Mouse (Mus musculus): ENCODE data around the gene Ndufv1. TPM values are rescaled to one million over a fixed set of nuclear protein-coding genes. Genes with fewer than 3 reads are reported as not detected.
"Not testable (repeated sequence)": the region's sequence is repeated elsewhere in the genome, so short reads cannot be mapped to it uniquely, and the experiment has no call there.

Gene Ndufv1
- polyA plus RNA-seq, 1 experiment from 2014 or later = 222 TPM

DNA sequence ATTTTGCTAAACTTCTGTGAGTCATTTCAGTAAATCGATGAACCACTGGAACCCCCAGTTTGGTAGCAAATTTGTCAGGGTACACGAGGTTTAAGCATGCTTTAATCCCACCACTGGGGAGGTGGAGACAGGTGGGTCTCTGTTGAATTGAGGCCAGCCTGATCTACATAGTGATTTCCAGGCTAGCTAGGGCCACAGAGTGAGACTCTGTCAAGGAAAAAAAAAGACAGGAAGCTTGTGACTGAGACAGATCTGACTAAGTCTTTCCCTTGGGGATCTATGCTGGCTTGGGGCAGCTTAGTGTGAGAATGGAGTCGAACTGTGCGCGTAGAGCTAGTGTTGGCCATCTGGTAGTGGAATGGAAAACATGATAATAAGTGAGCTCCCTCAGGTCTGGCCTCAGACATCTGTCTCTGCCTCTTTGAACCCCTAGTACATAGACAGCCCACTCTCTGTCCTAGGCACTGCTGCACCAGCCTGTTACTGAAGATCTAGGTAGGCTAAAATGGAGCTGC is 40.0 kb upstream of the Ndufv1 start:
- Histone ChIP-seq H3K36me3 (no peaks in the 10 kb centered on the region), H3K9me3 (no peaks in the 10 kb centered on the region), H3K27me3 (no peaks in the 10 kb centered on the region), H3K4me1 (replicated peaks) (no peaks in the 10 kb centered on the region), H3K4me3 (no peak overlapping the region), H3K27ac (replicated peaks) (no peak overlapping the region), H3K4me2 (no peak overlapping the region), H3K9ac (no peak overlapping the region)
- 72% methylated on average over 5 of the region's 5 CpGs for whole genome bisulfite sequencing
- ATAC-seq (ENCODE audit: low read depth) = no peak

DNA sequence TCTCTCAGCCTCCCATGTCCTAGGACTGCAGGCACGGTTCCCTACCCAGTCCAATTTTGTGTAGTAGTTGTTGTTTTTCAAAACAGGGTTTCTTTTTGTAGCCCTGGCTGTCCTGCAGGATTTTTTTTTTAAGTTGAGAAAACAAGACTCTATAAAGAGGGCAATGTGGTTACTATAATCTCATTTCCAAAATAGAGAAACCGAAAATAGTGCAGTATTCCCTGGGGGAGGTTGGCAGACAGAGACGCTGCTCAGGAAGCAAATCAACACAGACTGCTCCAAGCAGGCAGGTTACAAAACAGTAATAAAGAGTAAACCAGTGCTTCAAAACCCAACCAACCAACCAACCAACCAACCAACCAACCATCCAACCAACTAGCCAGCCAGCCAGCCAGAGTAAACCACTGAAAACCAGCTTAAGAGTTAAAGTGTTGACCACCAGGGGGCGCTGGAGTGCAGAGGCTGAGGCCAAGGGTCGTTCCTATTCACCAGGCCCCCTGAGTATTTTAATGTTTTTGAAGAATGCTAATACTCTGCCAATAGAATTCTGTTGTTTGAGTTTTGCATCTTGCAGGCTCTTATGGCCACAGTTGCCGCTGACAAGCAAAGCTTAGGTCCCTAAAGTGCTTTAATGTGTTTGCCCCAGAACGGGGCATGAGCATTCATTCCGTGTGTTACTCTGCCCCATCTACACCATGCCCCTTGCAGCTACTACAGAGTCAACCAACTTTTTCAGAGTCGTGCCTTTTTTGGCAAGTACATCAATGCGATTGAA is 39.3 kb upstream of the Ndufv1 start:
- H3K27me3 ChIP-seq = no peaks in the 10 kb centered on the region
- no peak overlapping the region for H3K9ac ChIP-seq
- no peaks in the 10 kb centered on the region for H3K9me3 ChIP-seq
- H3K4me3 ChIP-seq = no peak overlapping the region
- ATAC-seq (ENCODE audit: low read depth) = no peak
- no peaks in the 10 kb centered on the region for H3K36me3 ChIP-seq
- 52% methylated on average over 10 of the region's 10 CpGs for WGBS
- H3K4me1 ChIP-seq (replicated peaks) = no peaks in the 10 kb centered on the region
- no peak overlapping the region for H3K27ac ChIP-seq (replicated peaks)
- no peak overlapping the region for H3K4me2 ChIP-seq

DNA sequence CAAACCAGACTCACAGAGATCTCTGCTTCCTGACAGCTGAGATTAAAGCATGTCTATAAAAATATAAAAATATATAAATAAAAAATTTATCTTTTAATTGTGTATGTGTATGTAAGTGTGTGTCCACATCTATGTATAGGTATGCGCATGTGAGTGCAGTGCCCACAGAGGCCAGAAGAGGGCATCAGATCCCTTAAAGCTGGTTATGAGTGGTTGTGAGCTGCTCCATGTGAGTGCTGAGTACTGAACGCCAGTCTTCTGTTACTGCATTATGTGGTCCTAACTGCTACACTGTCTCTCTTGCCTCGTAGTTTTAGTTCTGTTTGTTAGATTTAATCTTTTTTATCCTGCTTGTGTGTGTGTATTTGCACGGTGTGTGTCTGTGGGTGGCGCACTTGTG is 38.4 kb upstream of the Ndufv1 start:
- H3K9ac ChIP-seq = no peak overlapping the region
- no peak for ATAC-seq (ENCODE audit: low read depth)
- H3K4me2 ChIP-seq = no peak overlapping the region
- no peaks in the 10 kb centered on the region for H3K36me3 ChIP-seq
- H3K27me3 ChIP-seq = no peaks in the 10 kb centered on the region
- no peak overlapping the region for H3K27ac ChIP-seq (replicated peaks)
- H3K4me1 ChIP-seq (replicated peaks) = peaks cover 4% of the 10 kb centered on the region; the same call in 1 of the 2 replicates
- no peaks in the 10 kb centered on the region for H3K9me3 ChIP-seq
- no peak overlapping the region for H3K4me3 ChIP-seq
- 92% methylated on average over 5 of the region's 5 CpGs for WGBS

DNA sequence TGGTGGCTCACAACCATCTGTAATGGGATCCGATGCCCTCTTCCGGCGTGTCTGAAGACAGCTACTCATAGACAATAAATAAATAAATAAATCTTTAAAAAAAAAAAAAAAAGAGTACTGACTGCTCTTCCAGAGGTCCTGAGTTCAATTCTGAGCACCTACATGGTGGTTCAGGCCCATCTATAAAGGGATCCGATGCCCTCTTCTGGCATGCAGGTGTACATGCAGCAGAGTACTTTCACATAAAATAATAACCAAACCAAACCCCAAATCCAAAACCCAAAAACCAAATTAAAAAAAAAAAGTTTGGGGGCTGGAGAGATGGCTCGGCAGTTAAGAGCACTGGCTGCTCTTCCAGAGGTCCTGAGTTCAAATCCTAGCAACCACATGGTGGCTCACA is 36.5 kb upstream of the Ndufv1 start:
- WGBS = 85% methylated on average over 5 of the region's 5 CpGs
- not testable (repeated sequence) for H3K27me3 ChIP-seq; H3K36me3 ChIP-seq; ATAC-seq (ENCODE audit: low read depth); H3K27ac ChIP-seq (replicated peaks); H3K9ac ChIP-seq; H3K4me3 ChIP-seq; H3K4me1 ChIP-seq (replicated peaks); H3K4me2 ChIP-seq; H3K9me3 ChIP-seq

DNA sequence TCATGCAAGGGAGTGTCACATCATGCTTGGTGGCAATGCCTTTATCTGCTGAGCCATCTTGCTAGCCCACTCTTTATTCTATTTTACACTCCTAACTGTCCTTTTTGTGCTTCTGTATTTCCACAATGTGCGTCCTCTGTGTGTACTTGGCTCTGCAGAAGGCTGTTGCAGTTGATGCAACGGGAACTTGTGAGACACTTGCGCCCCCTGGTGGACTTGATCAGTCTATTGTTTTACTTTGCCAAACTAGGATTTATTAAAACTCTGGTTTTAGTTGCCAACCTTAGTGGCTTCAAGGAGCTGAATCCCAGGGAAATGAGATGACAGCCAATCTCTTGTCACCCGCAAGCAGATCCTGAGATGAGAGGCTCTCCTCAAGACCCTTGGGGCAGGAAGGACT is 35.3 kb upstream of the Ndufv1 start:
- Histone ChIP-seq H3K27me3 (no peaks in the 10 kb centered on the region), H3K27ac (replicated peaks) (no peak overlapping the region), H3K9ac (no peak overlapping the region), H3K4me1 (replicated peaks) (peaks cover 6% of the 10 kb centered on the region; the same call in 1 of the 2 replicates), H3K9me3 (no peaks in the 10 kb centered on the region), H3K4me3 (no peak overlapping the region), H3K4me2 (no peak overlapping the region), H3K36me3 (no peaks in the 10 kb centered on the region)
- 18% methylated on average over 4 of the region's 4 CpGs for WGBS
- no peak for ATAC-seq (ENCODE audit: low read depth)

DNA sequence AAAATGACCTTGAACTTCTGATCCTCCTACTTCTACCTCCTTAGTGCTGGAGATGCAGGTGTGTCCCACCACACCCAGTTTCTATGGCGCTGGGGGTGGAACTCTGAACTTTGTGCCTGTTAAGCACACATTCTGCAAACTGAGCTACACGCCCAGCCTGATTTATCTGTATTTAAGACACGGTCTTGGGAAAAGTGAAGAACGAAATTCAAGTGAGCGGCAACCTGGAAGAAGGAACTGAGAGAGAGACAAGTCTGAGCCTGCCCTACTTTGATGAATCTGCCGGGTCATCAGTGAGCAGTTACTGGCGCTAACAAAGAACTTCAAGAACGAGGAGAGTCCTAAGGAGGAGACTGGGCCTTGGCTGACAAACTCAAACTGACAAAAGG is 34.3 kb upstream of the Ndufv1 start:
- no peak overlapping the region for H3K27ac ChIP-seq (replicated peaks)
- H3K4me3 ChIP-seq = no peak overlapping the region
- no peaks in the 10 kb centered on the region for H3K36me3 ChIP-seq
- H3K4me1 ChIP-seq (replicated peaks) = peaks cover 6% of the 10 kb centered on the region; the same call in 1 of the 2 replicates
- 88% methylated on average over 8 of the region's 8 CpGs for WGBS
- no peaks in the 10 kb centered on the region for H3K9me3 ChIP-seq
- no peak overlapping the region for H3K4me2 ChIP-seq
- H3K9ac ChIP-seq = no peak overlapping the region
- ATAC-seq (ENCODE audit: low read depth) = no peak
- H3K27me3 ChIP-seq = no peaks in the 10 kb centered on the region

DNA sequence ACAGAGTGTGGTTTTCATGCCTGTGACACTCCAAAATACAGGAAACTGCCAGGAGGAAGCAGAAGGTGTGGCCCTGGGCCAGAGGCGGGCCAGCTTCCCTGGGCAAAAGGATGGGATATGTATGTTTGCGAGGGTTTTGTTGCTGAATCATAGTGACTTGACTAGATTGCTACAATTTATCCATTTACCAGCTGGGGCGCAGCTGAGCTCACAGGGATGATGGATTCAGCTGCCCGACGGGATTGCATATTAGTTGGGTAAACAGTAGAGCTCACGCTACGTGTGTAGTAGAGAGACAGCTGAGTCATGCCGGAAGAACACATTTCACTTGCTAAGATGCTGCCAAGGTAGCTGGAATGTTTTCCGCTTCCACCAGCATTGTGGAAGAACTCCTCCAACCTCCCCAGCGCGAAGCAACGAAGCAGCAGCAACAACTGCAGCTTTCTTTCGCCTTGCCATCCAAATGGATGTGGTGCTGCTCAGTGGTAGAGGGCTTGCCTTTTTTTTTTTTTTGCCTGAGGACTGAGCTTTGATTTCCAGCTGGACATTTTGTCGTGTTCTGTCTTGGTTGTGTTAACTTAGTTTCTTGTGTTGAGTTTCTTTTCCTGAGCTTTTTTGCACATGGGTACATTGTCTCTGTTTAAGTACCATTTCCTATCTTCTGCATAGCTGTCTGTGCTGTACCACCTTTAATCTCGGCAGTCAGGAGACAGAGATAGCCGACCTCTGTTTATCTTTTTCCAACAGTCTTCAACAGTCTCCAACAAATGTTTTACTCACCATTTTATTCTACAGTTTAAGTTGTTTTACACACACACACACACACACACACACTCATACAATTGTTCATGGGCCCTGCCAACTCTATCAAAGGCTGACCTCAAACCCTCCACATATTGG is 33.6 kb upstream of the Ndufv1 start, which contains the start of gene Gstp2:
TSS of gene Gstp2 (minus strand) at position 58 of the 900 bp plus-strand sequence.
- Histone ChIP-seq H3K27ac (replicated peaks) (no peak within 1 kb of the TSS), H3K36me3 (no peaks in the 10 kb centered on the region), H3K9me3 (no peaks in the 10 kb centered on the region), H3K9ac (no peak within 1 kb of the TSS), H3K4me3 (no peak within 1 kb of the TSS), H3K4me1 (replicated peaks) (peaks cover 6% of the 10 kb centered on the region; the same call in 1 of the 2 replicates), H3K27me3 (no peaks in the 10 kb centered on the region), H3K4me2 (peak within 1 kb of the TSS; percentile 13; the same call in 1 of the 2 replicates)
- ATAC-seq (ENCODE audit: low read depth) = no peak
- 62% methylated on average over 16 of the region's 16 CpGs for WGBS

DNA sequence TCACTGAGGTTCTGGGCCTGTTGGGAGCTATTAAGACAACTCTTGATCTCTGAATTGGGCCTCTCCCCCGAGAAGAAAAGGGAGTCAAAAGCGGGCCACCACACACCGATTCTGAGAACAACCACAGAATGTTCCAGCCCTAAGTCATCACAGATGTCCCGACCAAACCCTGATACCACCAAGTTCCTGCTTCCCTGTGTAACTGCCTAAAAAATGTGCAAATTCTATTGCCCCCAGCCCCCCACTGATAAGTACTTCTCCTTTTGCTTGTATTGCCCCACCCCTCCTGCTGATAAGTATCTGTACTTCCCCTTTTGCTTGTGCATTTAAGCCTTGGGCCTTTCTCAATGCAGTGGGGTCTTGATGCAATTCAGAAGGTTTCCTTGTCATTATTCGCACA is 31.5 kb upstream of the Ndufv1 start:
- H3K4me2 ChIP-seq; H3K36me3 ChIP-seq; H3K4me1 ChIP-seq (replicated peaks); H3K27ac ChIP-seq (replicated peaks); ATAC-seq (ENCODE audit: low read depth); H3K4me3 ChIP-seq; H3K9ac ChIP-seq; H3K9me3 ChIP-seq; H3K27me3 ChIP-seq: not testable (repeated sequence)
- 91% methylated on average over 5 of the region's 5 CpGs for WGBS

DNA sequence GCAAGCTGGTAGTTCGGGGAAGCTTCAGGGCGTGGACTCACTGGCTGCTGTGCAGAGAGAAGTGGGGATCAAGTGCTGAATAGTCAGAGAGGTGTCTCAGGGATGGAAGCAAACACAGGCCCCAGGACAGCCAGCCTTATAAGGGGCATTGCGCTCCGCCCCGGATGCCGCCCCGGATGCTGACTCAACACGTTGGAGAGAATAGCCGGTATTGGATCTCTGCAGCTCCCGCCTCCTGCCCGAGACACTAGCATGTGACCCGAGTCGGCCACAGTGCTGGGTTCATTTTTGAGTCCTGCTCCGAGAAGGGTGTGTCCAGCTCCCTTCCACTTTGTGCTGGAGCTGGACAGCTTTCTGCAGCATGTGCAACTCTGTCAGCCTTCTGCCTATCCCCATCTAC is 29.5 kb upstream of the Ndufv1 start:
- Histone ChIP-seq H3K27me3 (no peaks in the 10 kb centered on the region), H3K27ac (replicated peaks) (no peak overlapping the region), H3K4me1 (replicated peaks) (peaks cover 19% of the 10 kb centered on the region; the same call in 1 of the 2 replicates), H3K9me3 (no peaks in the 10 kb centered on the region), H3K36me3 (no peaks in the 10 kb centered on the region), H3K9ac (no peak overlapping the region), H3K4me3 (no peak overlapping the region), H3K4me2 (no peak overlapping the region)
- ATAC-seq (ENCODE audit: low read depth) = no peak
- 74% methylated on average over 14 of the region's 14 CpGs for WGBS

DNA sequence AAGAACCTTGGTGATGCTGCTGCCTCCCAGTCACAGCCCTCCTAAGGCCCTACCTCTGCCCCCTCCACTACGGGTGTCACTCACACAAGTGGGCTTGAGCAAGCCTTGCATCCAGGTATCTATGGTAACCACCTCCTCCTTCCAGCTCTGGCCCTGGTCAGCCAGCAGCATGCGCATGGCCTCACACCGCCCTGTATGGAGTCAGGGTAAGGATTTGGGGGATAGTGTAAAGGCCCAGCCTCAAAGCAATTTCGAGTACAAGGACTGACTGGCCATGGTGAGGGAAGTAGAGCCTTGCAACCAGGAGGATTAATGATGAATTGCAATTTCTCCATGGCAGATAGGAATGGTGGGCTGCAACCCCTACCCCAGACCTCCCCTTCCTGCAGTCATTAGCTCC is 28.9 kb upstream of the Ndufv1 start:
- not testable (repeated sequence) for H3K36me3 ChIP-seq; H3K27me3 ChIP-seq; H3K9ac ChIP-seq; ATAC-seq (ENCODE audit: low read depth); H3K4me3 ChIP-seq; H3K27ac ChIP-seq (replicated peaks); H3K4me2 ChIP-seq; H3K9me3 ChIP-seq
- 88% methylated on average over 3 of the region's 4 CpGs for WGBS
- H3K4me1 ChIP-seq (replicated peaks) = peaks cover 22% of the 10 kb centered on the region; the same call in 1 of the 2 replicates

DNA sequence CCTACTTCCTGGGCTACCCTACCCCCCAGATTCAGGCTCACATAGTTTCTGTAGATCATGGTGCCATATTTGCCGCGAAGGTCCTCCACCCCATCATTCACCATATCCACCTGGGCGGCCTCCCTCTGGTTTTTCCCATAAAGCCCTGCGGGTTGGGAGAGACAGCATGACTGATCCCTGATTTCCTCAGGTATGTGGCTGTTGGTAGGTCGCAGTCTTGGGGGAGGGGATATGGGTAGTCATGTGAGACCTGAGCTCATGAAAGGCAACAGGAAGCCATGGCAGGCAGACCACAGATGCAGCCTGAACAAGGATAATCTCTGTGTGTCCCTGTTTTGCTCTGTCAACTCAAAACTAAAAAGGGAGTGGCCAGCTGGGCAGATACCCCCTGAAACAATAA is 28.3 kb upstream of the Ndufv1 start:
- not testable (repeated sequence) for H3K4me3 ChIP-seq; H3K9ac ChIP-seq; H3K27ac ChIP-seq (replicated peaks); H3K27me3 ChIP-seq; H3K4me2 ChIP-seq; H3K9me3 ChIP-seq; H3K36me3 ChIP-seq; ATAC-seq (ENCODE audit: low read depth)
- H3K4me1 ChIP-seq (replicated peaks) = peaks cover 22% of the 10 kb centered on the region; the same call in 1 of the 2 replicates
- 88% methylated on average over 5 of the region's 5 CpGs for WGBS

DNA sequence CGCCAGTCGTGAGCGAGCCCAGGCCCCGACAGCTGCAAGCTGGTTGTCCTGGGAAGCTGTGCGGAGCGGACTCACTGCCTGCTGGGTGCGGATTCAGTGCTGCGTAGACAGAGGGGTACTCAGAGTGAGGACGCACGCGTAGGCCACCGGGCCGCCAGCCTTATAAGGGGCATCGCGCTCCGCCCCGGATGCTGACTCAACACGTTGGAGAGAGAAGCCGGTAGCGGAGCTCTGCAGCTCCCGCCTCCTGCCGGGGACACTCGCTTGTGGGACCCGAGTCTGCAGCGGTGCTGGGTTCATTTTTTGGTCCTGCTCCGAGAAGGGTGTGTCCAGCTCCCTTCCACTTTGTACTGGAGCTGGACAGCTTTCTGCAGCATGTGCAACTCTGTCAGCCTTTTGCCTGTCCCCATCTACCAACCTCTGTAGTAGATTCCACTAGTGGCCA is 25.2 kb upstream of the Ndufv1 start, which contains the start of gene Gstp1:
TSS of gene Gstp1 (minus strand) at position 198 of the 445 bp plus-strand sequence.
- WGBS = under 1% methylated on average over 26 of the region's 26 CpGs

More for the DNA sequence above, 25.2 kb upstream of the Ndufv1 start, which contains the start of gene Gstp1:
- ATAC-seq (ENCODE audit: low read depth) = peak; percentile 89
- peaks cover 20% of the 10 kb centered on the region; the same call in 1 of the 2 replicates for H3K4me1 ChIP-seq (replicated peaks)
- H3K27me3 ChIP-seq = no peaks in the 10 kb centered on the region
- 0 out of 2 replicates have a peak within 1 kb of the TSS, but pooled peaks have one; percentile 46 for H3K27ac ChIP-seq (replicated peaks)
- H3K9me3 ChIP-seq = no peaks in the 10 kb centered on the region
- H3K36me3 ChIP-seq = peaks cover 4% of the 10 kb centered on the region
- peak within 1 kb of the TSS; percentile 76 for H3K4me2 ChIP-seq
- H3K9ac ChIP-seq = peak within 1 kb of the TSS; percentile 83
- H3K4me3 ChIP-seq = peak within 1 kb of the TSS; percentile 58
